Mouse (Mus musculus): ENCODE data around the gene Ptpn4.

The Ptpn4 gene

DNA sequence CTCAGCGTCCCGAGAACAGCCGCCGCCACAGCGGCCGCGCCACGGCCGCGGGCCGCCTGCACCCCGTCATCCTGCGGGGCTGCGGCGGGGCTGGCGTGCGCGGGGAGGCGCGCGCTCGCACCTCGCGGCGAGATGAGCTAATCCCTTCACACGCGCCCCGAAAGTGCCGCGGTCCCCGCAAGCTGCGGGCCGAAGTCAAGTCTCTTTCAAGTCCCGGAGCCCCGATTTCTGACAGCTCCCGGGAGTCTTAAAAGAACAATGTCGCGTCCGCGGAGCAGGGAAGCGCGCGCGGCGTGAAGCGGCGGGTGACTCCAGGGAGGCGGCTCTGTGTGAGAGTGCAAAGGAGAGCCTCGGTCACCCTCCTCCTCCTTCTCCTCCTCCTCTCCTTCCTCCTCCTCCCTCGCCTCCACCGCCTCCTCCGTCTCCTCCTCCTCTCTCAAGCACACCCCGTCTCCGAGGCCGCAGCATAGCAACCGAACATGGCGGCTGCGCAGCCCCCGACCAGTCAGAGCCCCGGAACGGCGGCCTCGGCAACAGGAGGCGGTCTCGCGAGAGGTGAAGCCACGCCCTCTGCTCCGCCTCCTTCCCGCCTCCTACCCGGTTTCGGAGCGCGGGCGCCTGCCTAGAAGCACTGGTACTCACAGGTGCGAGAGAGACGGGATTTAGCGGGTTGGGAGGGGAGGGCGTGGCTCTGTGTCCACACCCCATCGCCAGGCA lies at the start of gene Ptpn4:
TSS of gene Ptpn4 (minus strand) at position 579 of the 717 bp plus-strand sequence.
- peak; percentile 99 for DNase-seq (ENCODE audit: low spot score)

DNA sequence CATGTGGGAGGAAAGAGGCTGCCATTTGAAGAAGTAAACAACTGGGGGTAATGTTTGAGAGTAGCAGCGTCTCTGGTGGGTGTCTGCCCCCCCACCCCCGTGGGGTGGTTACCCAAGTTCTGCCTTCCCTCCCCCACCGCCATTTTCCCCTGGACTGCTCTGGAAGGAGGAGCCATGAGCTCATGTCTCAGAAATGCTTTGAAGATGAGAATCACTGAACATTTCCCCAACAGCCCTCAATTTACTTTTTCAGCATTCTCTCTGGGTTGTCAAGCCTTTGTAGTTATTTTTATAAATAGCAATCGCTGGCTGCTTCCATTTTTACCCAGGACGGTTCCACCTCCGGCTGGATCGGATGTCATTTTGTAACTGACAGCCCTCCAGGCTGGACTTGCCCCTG lies 48.9 kb upstream of the Ptpn4 start:
- DNase-seq (ENCODE audit: low spot score), result no peak

DNA sequence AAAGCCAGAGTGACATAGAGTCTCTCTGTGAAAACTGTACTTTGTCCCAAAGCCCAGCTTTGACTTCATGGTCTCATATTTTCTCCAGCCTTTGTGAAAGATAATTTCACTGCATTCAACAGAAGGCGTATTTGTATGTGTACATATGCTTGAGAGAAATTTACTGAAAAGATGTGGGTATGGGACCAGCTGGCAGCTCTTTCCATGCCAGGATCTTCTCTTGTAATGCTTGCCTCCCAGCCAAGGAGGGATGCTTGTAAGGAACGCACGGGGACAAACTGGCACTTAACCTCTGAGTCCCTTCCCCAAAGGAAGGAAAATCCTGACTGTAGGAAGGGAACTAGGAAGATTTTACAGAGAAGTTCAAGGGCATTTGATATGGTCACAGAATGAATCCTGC lies 46.9 kb upstream of the Ptpn4 start:
- DNase-seq (ENCODE audit: low spot score), result no peak

DNA sequence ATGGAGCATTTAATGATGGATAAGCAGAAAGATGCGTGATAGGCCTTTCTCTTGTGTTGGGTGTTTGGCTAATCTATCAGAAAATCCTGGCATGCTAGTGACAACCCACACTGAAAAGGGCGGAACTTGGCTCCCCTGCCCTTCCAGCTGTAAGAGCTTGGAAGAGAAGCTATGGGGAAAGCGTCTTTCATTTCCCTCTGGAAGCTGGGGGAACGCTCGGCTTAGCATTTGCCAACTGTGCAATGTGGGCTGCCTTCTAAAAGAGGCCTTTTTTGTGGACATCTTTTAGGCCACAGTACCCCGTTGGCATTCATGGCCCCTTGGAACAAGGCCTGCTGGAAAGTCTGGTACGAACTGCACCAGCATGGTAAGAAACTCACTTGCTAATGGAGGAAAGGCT lies 41.5 kb upstream of the Ptpn4 start:
- DNase-seq (ENCODE audit: low spot score), result no peak

DNA sequence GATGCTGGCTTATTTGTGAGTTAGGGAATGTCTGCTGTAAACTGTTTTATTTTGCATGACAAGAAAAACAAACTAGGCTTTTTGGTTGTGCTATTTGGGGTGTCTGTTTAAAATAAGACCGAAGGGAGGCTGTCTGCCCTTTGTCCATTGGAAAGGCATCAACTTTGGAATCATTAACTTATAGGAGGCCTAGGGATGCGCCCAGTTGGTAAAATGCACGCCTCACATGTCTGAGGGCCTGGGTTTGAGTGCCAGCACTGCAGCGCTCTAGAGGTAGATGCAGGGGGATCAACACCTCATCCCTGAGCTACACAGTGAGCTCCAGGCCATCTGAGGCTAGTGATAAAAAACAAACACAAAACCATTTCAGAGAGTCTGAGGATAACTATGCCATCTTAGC lies 40.1 kb upstream of the Ptpn4 start:
- DNase-seq (ENCODE audit: low spot score), result no peak

DNA sequence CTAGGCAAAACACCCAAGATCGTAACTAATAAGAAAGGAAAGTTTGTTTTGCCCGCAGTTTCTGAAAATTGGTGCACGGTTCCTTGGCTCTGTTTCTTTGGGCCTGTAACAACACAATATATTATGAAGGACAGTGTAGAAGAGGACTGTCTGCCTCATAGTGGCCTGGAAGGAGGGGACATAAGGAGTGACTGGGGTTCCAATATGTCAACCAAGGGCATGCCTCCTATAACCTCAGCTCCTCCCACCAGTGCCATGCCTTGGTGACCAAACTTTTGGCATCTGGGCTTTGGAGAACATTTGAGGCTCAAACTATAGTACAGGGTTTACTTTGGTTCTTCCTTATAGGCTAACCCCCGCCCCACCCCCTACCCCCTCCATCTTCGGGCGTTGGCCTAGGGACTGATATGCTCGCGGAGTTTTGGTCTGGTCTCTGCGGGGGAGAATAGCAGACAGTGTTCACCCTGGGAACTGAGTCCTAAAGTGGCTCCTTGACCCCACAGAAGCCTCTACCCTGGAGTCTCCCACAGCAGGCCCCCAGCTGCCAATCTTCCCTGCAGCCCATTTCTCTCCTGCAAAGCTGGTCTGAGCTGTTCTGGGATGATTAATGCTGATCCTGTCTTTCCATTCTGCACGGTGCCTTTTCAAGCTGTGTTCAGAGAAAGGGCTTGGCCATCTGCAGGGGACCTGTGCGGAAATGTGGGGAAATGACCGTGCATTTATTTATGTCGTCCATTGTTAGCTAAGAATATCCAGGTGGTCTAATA lies 31.2 kb upstream of the Ptpn4 start:
- DNase-seq (ENCODE audit: low spot score), result no peak

DNA sequence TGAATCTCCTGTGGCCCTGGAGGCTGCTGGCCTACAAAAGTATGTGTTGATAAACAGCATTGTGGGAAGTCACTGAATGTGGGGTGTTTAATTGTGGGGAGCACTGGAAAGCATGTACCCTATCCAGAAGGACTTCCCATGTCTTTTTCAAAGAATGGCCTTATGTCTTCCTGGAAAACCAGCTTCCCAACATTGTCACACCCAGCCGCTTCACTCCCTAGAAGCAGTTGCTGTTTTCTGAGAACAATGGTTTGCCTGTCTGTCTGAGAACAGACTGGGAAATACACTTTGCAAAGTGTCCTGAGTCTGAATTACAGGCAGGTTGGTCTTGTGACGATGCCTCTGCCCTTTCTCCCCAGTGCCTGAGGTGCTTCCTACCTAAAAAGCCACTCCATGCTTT lies 29.9 kb upstream of the Ptpn4 start:
- DNase-seq (ENCODE audit: low spot score), result no peak

DNA sequence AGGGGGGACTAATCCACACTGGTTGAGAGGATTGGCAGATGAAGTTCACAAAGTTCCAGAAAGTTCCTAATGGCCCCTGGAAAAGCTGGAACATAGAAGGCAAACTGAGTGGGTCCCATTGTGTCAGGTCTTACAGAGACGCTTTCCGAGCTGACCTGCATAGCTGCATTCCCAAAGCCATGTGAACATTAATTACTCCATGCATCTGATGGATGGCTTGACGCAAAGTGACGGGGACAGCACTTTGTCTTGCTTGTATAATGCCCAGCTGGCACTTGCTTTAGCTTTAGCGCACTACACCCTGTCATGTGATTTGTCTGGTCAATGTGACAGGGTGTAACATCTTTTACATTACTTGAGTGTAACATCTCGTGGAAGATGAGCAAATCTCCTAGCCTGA lies 27.9 kb upstream of the Ptpn4 start:
- no peak for DNase-seq (ENCODE audit: low spot score)

DNA sequence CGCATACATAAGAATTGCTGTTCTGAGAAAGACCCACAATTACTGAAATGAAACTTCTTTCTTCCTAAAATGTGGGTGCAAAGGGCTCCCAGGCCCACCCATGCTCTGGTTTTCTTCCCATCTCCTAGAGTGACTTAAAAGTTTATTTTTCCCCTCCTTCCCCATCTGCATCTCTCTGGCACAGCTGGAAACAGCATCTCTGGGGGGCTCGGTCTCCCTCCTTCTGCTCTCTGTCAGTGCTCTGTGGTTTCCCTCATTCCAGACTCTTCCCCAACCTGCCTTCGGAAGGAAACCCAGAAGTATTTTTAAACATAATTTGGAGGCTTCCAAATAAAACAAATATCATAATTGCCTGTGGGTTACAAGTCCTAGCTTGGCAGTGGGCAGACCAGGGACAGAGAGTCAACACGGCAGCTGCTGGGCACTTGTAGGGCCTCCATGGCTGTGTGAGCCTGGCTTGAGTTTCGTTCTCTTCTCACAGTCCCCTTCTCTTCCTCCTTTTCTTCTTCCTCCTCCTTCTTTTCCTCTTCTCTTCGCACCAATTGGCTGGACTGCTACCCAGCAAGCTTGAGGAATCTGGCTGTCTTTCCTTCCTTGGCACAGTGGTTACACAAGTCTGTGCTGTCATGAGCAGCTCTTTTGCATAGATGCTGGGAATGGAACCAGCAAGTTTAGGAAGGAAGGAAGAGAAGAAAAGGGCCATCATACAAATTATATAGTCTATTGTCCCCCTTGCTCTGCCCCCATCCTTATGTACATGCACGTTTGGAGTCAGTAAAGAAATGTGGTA lies 26.3 kb upstream of the Ptpn4 start:
- DNase-seq (ENCODE audit: low spot score), result no peak

DNA sequence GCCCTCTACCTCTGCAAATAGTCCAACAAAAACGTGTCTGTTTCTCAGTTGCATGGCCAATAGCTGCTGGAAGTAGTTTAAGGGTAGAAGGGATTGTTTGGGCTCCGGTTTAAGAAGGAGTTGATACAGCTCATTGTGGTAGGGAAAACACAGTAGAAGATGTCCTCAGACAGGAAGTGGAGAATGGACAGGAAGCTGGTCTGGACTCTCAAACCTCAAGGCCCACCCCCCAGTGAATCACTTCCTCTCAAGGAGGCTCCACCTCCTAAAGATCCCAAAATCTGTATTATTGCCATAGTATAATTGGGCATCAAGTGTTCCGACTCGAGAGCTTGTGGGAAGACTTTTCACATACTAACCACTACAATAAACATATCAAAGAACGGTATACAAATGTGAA lies 22.2 kb upstream of the Ptpn4 start:
- no peak for DNase-seq (ENCODE audit: low spot score)

DNA sequence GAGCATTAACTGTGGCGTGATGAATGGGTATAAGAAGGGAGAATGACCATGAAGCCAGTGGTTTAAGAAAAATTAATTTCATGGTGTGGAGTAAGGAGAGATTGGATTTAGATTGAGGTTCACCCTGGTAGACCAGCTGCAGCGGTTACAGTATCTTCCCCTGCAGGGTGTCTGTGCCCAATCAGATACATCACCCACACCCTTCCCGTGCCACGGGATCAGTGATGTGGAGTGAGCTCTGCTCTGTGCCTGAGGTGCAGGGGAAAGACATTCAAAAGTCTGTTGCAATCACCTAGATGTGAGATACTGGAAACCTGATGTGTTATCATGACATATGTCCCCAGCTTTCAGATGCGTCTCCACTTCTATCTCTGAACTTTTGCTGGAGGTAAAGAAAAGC lies 15.6 kb upstream of the Ptpn4 start:
- DNase-seq (ENCODE audit: low spot score), result no peak

DNA sequence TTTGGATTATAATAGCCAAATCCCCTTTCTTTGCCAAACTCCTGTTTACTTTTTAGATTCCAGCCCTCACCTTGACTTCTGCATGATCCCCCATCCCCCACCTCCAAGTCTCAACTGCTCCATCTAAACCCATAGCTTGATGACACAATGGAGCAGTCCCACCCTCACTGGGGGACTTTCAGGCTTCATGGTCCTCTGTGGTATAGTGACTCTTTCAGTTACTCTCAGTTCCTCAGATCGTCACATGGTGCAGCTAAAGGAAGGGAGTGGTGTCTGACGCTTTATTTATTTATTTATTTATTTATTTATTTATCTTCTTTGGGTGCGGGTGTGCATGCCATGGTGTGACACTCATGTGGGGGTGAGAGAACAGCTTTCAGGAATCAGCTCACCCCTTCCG lies 14.9 kb upstream of the Ptpn4 start:
- DNase-seq (ENCODE audit: low spot score), result no peak

DNA sequence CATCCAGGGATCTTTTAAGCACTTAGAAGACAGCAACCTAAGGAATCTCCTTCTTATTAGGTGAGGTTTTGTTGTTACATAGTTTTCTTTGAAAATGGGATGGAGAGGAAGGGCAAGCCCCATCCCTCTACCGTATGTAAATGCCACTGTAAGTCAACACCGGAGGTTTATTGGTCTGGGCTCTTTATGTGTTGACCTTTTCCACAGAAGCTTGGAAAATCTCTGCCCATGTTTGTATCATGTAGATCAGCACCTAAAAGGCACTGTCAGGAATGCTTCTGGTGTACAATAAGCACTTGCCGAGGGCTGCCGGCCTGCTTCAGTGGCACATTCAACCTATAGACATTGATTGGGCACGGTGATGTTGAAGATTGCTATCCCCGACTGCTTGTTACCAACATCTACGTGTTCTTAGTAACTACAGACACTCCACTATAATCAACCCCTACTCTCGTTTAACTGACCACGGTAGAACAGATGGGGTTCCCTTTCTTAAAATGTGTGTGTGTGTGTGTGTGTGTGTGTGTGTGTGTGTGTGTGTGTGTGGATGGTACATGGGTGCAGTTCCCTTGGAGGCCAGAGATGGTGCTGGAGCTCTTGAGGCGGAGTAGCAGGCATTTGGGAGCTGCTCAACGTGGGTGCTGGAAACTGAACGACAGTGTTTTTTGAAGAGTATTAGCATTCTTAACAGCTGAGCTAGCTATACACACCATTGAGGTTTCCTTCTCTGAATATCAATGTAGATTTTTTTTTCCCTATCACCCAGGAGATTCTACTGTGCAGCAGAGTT lies 11.9 kb upstream of the Ptpn4 start:
- DNase-seq (ENCODE audit: low spot score), result no peak

DNA sequence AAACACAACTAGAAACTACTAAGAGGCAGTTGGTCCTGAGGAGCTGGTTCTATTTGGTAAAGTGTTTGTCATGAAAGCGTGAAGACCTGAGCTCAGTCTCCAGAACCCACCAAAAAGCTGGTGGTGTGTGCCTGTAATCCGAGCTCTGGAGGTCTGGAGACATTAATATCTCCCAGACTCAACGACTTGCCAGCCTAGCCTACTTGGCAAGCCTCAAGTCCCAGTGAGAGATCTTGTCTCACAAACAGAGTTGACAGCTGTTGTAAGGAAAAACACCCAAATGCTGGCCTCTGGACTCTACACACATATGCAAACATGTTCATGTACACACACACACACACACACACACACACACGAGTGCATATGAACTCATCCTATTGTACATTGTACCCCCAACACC lies 7.9 kb upstream of the Ptpn4 start:
- DNase-seq (ENCODE audit: low spot score), result no peak

DNA sequence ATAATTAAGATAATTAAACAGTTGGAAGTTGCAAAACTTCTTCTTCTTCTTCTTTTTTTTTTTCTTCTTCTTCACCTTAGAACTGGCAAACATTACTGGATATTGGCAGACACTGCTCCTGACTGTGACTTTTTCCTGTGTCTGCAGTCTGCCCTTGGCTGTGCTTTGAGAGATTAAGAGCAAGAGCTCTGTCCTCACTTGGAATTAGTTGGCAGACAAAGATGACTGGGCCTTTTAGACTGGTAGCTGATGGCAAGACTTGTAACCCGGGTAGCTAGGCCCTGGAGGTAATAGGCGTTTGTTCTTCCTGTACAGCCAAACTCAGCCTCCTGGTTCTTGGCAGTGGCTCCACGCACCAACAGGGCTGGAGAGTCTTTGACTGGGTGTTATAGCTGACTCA lies 5.7 kb upstream of the Ptpn4 start:
- no peak for DNase-seq (ENCODE audit: low spot score)

DNA sequence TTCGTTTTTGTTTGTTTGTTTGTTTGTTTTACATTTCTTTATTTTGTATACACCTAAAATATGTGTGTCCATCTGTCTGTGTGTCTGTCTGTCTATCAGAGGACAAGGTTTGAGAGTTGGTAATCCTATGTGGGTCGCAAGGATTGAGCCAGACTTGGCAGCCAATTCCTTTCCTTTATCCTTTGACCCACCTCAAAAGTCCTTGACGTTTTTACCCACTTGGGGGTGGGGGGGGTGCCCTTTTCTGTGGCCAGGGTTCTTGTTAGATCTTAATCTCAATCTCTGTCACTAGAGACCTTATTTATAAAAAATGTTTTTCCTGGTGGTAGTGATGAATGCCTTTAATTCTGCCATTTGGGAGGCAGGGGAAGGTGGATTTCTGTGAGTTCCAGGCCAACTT lies 828 bp upstream of the Ptpn4 start:
- DNase-seq (ENCODE audit: low spot score), result no peak

DNA sequence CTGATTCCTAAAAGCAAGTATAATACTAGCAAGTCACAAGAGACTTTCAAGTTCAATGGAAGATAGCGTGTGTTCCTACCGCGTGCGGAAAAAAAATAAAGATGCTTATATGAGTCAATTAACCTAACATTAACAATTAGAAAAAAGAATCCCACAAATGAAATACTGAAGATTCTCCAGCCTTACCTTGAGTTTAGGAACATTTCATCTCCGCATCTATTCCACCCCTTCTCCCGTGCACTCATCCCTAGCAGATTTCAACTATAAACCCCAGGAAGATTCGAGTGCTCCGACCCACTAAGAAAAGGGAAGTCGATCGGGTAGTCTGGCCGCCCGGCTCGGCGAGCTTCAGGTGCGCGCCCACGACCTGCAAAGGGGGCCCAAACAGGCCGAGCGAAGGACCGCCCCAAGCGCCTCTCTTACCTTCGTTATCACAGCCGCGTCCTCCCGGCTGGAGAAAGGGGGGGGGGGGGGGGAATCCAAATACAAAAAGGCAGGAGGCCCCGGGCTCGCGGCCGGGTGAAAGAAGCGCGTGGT lies 866 bp downstream of the Ptpn4 start:
- DNase-seq (ENCODE audit: low spot score), result peak; percentile 42

DNA sequence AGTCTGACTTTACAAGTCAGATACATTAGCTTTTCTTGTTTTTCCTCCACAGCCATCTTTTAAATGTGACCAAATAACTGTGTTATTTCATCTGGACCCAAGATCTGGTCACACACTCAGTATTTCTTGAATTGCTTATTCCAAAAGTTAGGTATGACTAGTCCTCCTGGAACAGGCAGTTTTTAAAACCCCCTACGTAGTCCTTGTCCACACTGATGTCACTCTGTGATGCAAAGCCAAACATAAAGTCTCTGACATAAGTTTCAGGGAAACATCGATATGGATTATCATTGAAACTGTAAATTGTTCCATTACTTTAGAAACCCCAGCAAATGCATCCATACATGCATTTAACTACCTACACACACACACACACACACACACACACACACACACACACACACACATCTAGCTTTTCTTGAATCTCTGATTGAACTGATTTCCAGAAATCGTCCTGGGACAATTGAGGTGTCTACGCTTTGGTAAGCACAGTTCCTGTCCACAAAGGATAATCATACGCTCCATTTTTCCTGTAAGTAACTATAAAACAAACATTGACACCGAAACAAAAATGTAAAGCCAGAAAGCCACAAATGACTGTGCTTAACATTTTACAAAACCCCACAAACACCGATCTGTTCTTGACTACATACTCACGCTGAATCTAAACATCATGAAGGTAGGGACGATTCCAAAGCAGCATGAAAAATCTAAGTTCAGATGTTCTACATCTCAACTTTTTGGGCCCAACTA lies 1.5 kb downstream of the Ptpn4 start:
- DNase-seq (ENCODE audit: low spot score), result peak; percentile 1

DNA sequence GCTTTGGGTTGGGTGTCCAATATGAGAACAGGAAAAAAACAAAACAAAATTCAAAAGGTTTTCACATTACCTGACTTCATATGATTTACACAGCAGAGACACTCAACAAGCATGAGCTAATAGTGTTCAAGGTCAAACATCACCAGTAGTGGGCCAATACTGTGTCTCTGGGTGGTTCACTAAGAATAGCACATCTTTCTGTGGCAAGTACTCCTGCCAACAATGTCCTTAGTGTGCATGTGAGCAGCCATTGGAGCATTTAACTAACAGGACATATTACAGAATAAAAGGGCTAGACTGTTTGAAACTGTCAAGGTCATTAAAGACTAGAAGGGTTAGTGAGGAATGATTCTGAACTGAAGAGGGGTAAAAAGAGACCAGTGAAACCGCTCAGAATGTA lies 9.3 kb downstream of the Ptpn4 start:
- no peak for DNase-seq (ENCODE audit: low spot score)

DNA sequence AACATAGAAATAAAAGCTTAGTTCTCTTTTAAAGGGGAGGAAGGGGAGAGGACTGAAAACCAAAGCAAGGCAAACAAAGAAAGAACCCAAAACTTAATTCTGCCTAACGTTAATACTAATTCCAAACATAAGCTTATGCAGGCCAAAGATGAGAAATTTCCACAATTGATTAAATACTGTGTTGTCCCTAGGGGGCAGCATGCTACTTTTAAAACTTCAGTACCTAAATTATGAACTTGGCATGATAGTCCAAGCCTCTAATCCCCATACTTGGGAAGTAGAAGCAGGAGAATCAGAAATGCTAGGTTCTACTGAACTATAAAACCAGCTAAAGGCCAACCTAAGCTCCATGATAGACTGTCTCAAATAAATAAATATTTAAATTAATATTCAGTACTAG lies 18.7 kb downstream of the Ptpn4 start:
- DNase-seq (ENCODE audit: low spot score), result peak; percentile 11

DNA sequence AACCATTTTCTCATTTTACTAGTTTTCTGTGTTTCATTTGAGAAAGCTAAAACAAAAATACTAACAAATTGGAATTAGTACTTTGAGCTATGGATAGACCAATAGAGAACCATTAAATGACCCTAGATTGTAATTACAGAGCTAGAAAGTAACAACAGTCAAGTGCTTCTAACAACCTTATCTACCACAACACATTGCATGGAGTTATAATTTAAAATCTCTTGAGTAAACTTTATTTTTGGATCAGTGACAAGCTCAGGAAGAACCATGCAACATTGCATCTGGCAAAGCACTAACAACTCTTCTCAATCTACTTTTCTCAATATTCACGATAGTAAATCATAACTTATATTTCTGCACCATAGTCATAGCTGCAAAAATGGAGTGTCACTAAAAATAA lies 29.7 kb downstream of the Ptpn4 start:
- no peak for DNase-seq (ENCODE audit: low spot score)

Data from T-cell, adult 2 months (primary cell).